Mouse (Mus musculus) heart, postnatal 36 days (tissue): ENCODE measurements at regions not wholly inside any gene's neighbourhood (a gene's known extent, or its start where the extent isn't known, plus 50 kb on each side); places are given as distances from the start of the nearest gene placed in this dataset.

Experiments used
- DNase-seq, 2 experiments: peaks; one replicate each; pipeline ENCODE4 v3.0.0; 2021 to 2022
- intact Hi-C: fragments of 180-260 bp; cut with DNase I; formaldehyde crosslinking; loops from one replicate; pipeline ENCODE4 v1.15.1; 2025

GRCm38 (mm10) chr11:19145263-19145662 is 126.5 kb upstream of the Meis1 start:
- intact Hi-C loops = no loop called here
- DNase-seq = no peak

GRCm38 (mm10) chr11:19145991-19146390 is 127.2 kb upstream of the Meis1 start:
- no peak for DNase-seq
- intact Hi-C loops = no loop called here

- intact Hi-C loops = no loop called here
- DNase-seq = no peak
These were observed 132.2 kb upstream of the Meis1 start for GRCm38 (mm10) chr11:19151026-19151425.

GRCm38 (mm10) chr11:19153714-19154113 is 134.9 kb upstream of the Meis1 start:
- no peak for DNase-seq
- intact Hi-C loops = no loop called here

GRCm38 (mm10) chr11:19154813-19155616 is 136.2 kb upstream of the Meis1 start:
- intact Hi-C loops = no loop called here
- no peak for DNase-seq

- intact Hi-C loops = no loop called here
- DNase-seq = no peak
These were observed 136.8 kb upstream of the Meis1 start for GRCm38 (mm10) chr11:19155617-19155983.

- intact Hi-C loops = no loop called here
- no peak for DNase-seq
These were observed 141.4 kb upstream of the Meis1 start for GRCm38 (mm10) chr11:19160227-19160626.

GRCm38 (mm10) chr11:19160669-19161068 is 141.9 kb upstream of the Meis1 start:
- DNase-seq = no peak
- intact Hi-C loops = no loop called here

- intact Hi-C loops = no loop called here
- no peak for DNase-seq
These were observed 152.2 kb upstream of the Meis1 start for GRCm38 (mm10) chr11:19170938-19171337.

- no peak for DNase-seq
- intact Hi-C loops = no loop called here
These were observed 155.7 kb upstream of the Meis1 start for GRCm38 (mm10) chr11:19174305-19175017.

GRCm38 (mm10) chr11:19179290-19179689 is 160.5 kb upstream of the Meis1 start:
- intact Hi-C loops = no loop called here
- DNase-seq = no peak

- intact Hi-C loops = no loop called here
- peak; percentile 13 to 18 for DNase-seq
These were observed 171.0 kb upstream of the Meis1 start for GRCm38 (mm10) chr11:19189778-19190177.

- intact Hi-C loops = no loop called here
- no peak for DNase-seq
These were observed 175.7 kb upstream of the Meis1 start for GRCm38 (mm10) chr11:19194464-19194863.

- intact Hi-C loops = no loop called here
- DNase-seq = no peak
These were observed 179.0 kb upstream of the Meis1 start for GRCm38 (mm10) chr11:19197790-19198189.

GRCm38 (mm10) chr11:19202602-19203517 is 184.1 kb upstream of the Meis1 start:
- no peak for DNase-seq
- intact Hi-C loops = loop anchor here (2.0 to 10.0 kb wide), 3 partner anchors 60 to 328 kb away; no protein-coding TSS in a partner anchor

- intact Hi-C loops = loop anchor here (2.0 to 10.0 kb wide), 3 partner anchors 61 to 329 kb away; no protein-coding TSS in a partner anchor
- DNase-seq = no peak
These were observed 184.7 kb upstream of the Meis1 start for GRCm38 (mm10) chr11:19203518-19203900.

- peak; percentile 34 to 59 for DNase-seq
- intact Hi-C loops = loop anchor here (2.0 to 10.0 kb wide), 3 partner anchors 61 to 329 kb away; no protein-coding TSS in a partner anchor
These were observed 185.2 kb upstream of the Meis1 start for GRCm38 (mm10) chr11:19203968-19204367.

- intact Hi-C loops = loop anchor here (5.0 to 10.0 kb wide), 2 partner anchors 177 to 330 kb away; no protein-coding TSS in a partner anchor
These were observed 185.7 kb upstream of the Meis1 start for GRCm38 (mm10) chr11:19204521-19204920.

GRCm38 (mm10) chr11:19205174-19205573 is 186.4 kb upstream of the Meis1 start:
- DNase-seq = no peak
- intact Hi-C loops = loop anchor here (10.0 kb wide), 1 partner anchor 330 kb away; no protein-coding TSS in a partner anchor

More at GRCm38 (mm10) chr11:19204521-19204920, 185.7 kb upstream of the Meis1 start:
- peak; percentile 19 to 41 for DNase-seq

GRCm38 (mm10) chr11:19219476-19219875 is 200.7 kb upstream of the Meis1 start:
- intact Hi-C loops = no loop called here
- DNase-seq = no peak

- intact Hi-C loops = no loop called here
- DNase-seq = no peak
These were observed 202.7 kb upstream of the Meis1 start for GRCm38 (mm10) chr11:19221442-19221841.
